Mouse (Mus musculus) liver, adult 2 months (tissue): ENCODE data around the gene N4bp1.

Source experiments
- CTCF ChIP-seq: fragments of 200-500 bp; IDR thresholded peaks from 2 replicates; pipeline ENCODE4 v1.5.1; 2011; ENCODE audit warnings: low read depth, low read length, control low read depth
- POLR2A ChIP-seq: fragments of 200-500 bp; IDR thresholded peaks from 2 replicates; pipeline ENCODE4 v1.6.1; 2011; ENCODE audit warnings: low read length, control low read depth; ENCODE audit not compliant: insufficient read depth; ENCODE audit errors: extremely low read depth

- no peak for TF ChIP-seq POLR2A
- TF ChIP-seq CTCF, result no peak
These were observed 38.3 kb upstream of the N4bp1 start for GRCm38 (mm10) chr8:86923219-86923835.
